Mouse (Mus musculus) liver, embryonic 13.5 days (tissue): ENCODE data around the gene Osbpl3. TPM values are rescaled to one million over a fixed set of nuclear protein-coding genes. Genes with fewer than 3 reads are reported as not detected.
A peak's percentile ranks its signal among the peaks of the same experiment; 100 is the strongest.

Experiments used
- ATAC-seq: fragments of 200-750 bp; cut with Nextera tagmentation; 2 replicates; pipeline ENCODE4 v1.8.0; 2017; ENCODE audit warnings: low read depth, mild to moderate bottlenecking, moderate number of reproducible peaks, moderate library complexity
- DNase-seq: peaks from one replicate; pipeline ENCODE4 v3.0.0; 2022
- H3K27ac ChIP-seq: fragments of 300-500 bp; sonication (generic); 2 replicates; pipeline ENCODE4 v1.5.1; 2015; ENCODE audit warnings: moderate library complexity, mild to moderate bottlenecking, inconsistent platforms
- H3K27me3 ChIP-seq: fragments of 300-500 bp; sonication (generic); 2 replicates; pipeline ENCODE4 v1.6.1; 2015; ENCODE audit warnings: mild to moderate bottlenecking, inconsistent platforms
- H3K36me3 ChIP-seq: fragments of 300-500 bp; sonication (generic); 2 replicates; pipeline ENCODE4 v1.6.1; 2015; ENCODE audit warnings: mild to moderate bottlenecking, inconsistent platforms
- H3K4me1 ChIP-seq: fragments of 300-500 bp; sonication (generic); replicated peaks from 2 replicates; pipeline ENCODE4 v1.6.1; 2015; ENCODE audit warnings: inconsistent platforms
- H3K4me2 ChIP-seq: fragments of 300-500 bp; sonication (generic); 2 replicates; pipeline ENCODE4 v1.6.1; 2015; ENCODE audit warnings: inconsistent platforms, mild to moderate bottlenecking, moderate library complexity
- H3K4me3 ChIP-seq: fragments of 300-500 bp; sonication (generic); replicated peaks from 2 replicates; pipeline ENCODE4 v1.5.1; 2015; ENCODE audit warnings: mild to moderate bottlenecking, inconsistent platforms
- H3K9ac ChIP-seq: fragments of 300-500 bp; sonication (generic); 2 replicates; pipeline ENCODE4 v1.6.1; 2015; ENCODE audit warnings: mild to moderate bottlenecking, inconsistent platforms
- H3K9me3 ChIP-seq: fragments of 300-500 bp; sonication (generic); replicated peaks from 2 replicates; pipeline ENCODE4 v1.6.1; 2016; ENCODE audit warnings: inconsistent platforms
- WGBS: fragments of 180-500 bp; shearing (Covaris S2); methylation state at CpG from one replicate; pipeline ENCODE4 v1.1.7; 2015; ENCODE audit not compliant: insufficient replicate concordance; 5-methylcytosine and 5-hydroxymethylcytosine counted together
- polyA plus RNA-seq: library from polyadenylated mRNA; unstranded; fragments of >200 nt; fragmentation: Nextera tagmentation; extraction: Ambion mirVana; gene quantifications from 2 replicates; pipeline ENCODE4 v1.2.1, GENCODE M21; 2015

The Osbpl3 gene
- polyA plus RNA-seq, 1 experiment from 2014 or later = 0.70 TPM

DNA sequence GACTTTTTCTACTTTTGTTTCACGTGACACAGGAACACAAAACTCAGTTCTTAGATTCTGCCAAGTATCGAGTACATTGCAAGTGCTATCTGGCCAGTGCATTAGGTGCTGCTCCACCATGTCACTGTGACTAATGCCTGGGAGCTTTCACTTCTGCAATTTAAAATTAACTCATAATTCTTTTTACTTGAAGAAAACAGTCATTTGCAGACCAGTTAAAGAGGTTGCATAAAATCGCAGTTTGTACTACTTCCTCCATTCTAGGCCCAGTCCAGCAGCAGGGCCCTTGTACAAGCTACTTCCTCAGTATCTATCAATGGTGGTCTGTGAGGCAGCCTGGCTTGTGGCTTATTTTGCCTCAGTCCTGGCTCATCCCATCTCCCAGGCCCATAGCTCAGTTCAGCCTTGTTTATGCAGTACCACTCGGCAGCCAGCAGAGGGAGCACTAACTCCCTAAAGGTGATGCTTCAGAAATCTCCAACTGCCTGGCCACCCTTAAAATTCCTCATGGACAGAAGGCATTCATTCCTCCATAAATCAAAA, 151.0 kb downstream of the Osbpl3 start:
- 47% methylated on average over 4 of the region's 4 CpGs for WGBS
- H3K27ac ChIP-seq = no peak overlapping the region
- no peak overlapping the region for H3K4me2 ChIP-seq
- no peak overlapping the region for H3K9ac ChIP-seq
- H3K4me3 ChIP-seq = no peak overlapping the region
- H3K27me3 ChIP-seq = no peaks in the 10 kb centered on the region
- DNase-seq (peak; percentile 22), ATAC-seq (no peak)
- H3K4me1 ChIP-seq = no peaks in the 10 kb centered on the region
- H3K9me3 ChIP-seq = no peaks in the 10 kb centered on the region
- no peaks in the 10 kb centered on the region for H3K36me3 ChIP-seq

DNA sequence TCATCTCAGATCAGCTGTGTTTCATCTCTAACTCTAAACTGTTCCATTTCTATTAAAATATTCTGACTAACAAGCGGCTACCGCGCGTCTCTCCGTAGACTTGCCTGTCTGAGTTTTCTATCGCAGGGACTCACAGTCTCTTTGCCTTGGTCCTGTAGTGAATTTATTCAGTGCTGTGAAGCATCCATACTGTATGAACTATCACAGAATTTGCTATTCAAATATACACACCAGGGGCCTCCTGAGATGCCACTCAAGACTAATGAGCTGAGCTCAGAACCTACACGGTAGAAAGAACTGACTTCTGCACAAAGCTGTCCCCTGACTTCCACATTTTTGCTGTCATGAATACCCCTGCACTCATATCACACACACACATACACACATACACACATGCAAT, 154.9 kb downstream of the Osbpl3 start:
- no peaks in the 10 kb centered on the region for H3K27me3 ChIP-seq
- H3K36me3 ChIP-seq = no peaks in the 10 kb centered on the region
- no peaks in the 10 kb centered on the region for H3K9me3 ChIP-seq
- H3K27ac ChIP-seq = no peak overlapping the region
- H3K4me2 ChIP-seq = no peak overlapping the region
- no peak for ATAC-seq
- no peak overlapping the region for H3K4me3 ChIP-seq
- H3K9ac ChIP-seq = no peak overlapping the region
- DNase-seq = no peak
- WGBS = 82% methylated on average over 7 of the region's 7 CpGs
- no peaks in the 10 kb centered on the region for H3K4me1 ChIP-seq

DNA sequence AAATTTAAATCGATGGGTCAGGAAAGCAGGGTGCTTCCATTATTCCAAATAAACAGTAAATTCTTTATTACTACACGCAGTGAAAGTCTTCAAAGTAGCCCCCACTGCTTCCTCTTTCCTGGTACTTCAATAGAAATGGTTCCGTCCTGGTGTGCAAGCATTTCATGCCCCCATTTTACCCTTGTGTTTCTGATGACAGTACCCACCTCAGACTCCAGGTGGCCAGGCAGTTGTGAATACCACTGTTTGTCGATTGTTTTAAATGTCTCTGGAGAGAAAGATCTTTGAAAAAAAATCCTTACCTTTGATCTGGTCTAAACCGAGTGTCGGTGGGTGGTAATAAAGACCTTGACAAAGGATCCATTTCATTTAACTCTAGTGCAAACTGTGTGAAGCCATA, 155.4 kb downstream of the Osbpl3 start:
- Histone ChIP-seq H3K36me3 (no peaks in the 10 kb centered on the region), H3K9ac (no peak overlapping the region), H3K4me2 (no peak overlapping the region), H3K9me3 (no peaks in the 10 kb centered on the region), H3K4me3 (no peak overlapping the region), H3K27me3 (no peaks in the 10 kb centered on the region), H3K27ac (no peak overlapping the region), H3K4me1 (no peaks in the 10 kb centered on the region)
- DNase-seq (no peak), ATAC-seq (no peak)
- 75% methylated on average over 6 of the region's 6 CpGs for WGBS

DNA sequence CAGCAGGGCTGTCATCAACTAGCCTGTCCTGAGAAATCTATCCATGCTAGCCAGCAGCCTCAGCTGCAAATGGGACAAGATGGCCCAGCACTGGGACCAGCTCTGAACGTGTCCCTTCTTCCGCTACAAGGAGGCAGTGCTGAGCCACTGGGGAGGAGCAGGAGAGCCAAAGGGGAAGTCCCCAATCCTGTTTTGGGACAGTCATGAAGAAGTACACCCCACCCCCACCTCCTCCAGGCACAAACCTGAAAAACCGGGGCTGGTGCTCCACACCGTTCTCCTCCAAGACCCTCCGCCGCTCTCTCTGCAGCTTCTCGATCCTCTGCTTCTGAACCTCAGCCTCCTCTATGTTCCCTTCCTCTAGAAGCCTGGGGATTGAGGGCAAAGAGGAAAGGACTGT, 156.9 kb downstream of the Osbpl3 start:
- no peaks in the 10 kb centered on the region for H3K27me3 ChIP-seq
- no peaks in the 10 kb centered on the region for H3K9me3 ChIP-seq
- no peak overlapping the region for H3K27ac ChIP-seq
- DNase-seq (no peak), ATAC-seq (no peak)
- WGBS = 67% methylated on average over 7 of the region's 7 CpGs
- no peak overlapping the region for H3K4me3 ChIP-seq
- H3K4me1 ChIP-seq = 0 out of 2 replicates have a peak, but pooled peaks cover 5% of the 10 kb centered on the region
- no peak overlapping the region for H3K4me2 ChIP-seq
- H3K9ac ChIP-seq = no peak overlapping the region
- H3K36me3 ChIP-seq = no peaks in the 10 kb centered on the region

DNA sequence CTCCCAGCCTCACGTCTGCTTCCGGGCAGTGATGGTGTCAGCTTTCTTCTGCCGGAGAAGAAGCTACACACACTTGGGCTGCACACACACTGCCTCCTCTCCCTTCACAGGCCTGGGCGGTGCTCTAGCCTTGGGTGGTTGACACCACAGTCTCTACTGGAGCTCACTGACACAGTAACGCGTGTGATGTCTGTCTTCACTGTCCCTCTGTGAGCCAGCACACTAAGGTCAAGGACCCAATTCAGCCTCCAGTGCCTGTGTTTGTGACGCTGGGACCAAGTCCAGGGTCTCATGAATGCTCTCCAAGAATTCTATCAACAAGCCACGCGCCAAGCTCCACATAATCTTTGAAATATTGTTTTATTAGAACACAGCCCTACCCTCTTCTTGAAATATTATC, 158.3 kb downstream of the Osbpl3 start:
- no peak overlapping the region for H3K4me2 ChIP-seq
- no peak overlapping the region for H3K9ac ChIP-seq
- no peaks in the 10 kb centered on the region for H3K36me3 ChIP-seq
- H3K9me3 ChIP-seq = no peaks in the 10 kb centered on the region
- H3K27ac ChIP-seq = no peak overlapping the region
- H3K27me3 ChIP-seq = no peaks in the 10 kb centered on the region
- ATAC-seq = no peak
- H3K4me3 ChIP-seq = no peak overlapping the region
- no peak for DNase-seq
- 73% methylated on average over 9 of the region's 9 CpGs for WGBS
- H3K4me1 ChIP-seq = 0 out of 2 replicates have a peak, but pooled peaks cover 5% of the 10 kb centered on the region

DNA sequence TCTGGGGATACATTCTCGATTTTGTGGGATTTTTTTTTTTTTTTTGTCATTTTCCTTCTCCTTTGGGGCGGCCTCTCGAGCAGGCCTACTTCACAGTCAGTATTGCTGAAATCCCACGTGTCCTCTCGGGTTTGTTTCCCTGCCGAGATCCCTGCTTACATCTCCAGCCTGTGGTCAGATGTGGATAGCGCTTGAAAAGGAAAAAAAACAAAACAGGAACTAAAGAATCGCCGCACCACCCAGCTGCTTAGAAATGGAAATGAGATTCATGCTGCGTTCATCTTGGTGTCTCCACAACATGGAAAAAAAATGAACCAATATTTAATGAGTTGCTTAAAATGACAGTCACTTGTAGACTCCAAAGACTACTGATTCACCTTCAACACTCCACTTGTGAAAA, 160.9 kb downstream of the Osbpl3 start:
- Histone ChIP-seq H3K27ac (no peak overlapping the region), H3K36me3 (no peaks in the 10 kb centered on the region), H3K4me1 (peaks cover 10% of the 10 kb centered on the region; the same call in 1 of the 2 replicates), H3K27me3 (no peaks in the 10 kb centered on the region), H3K4me3 (no peak overlapping the region), H3K9me3 (no peaks in the 10 kb centered on the region), H3K4me2 (no peak overlapping the region), H3K9ac (no peak overlapping the region)
- ATAC-seq = no peak
- no peak for DNase-seq
- WGBS = 49% methylated on average over 10 of the region's 10 CpGs

DNA sequence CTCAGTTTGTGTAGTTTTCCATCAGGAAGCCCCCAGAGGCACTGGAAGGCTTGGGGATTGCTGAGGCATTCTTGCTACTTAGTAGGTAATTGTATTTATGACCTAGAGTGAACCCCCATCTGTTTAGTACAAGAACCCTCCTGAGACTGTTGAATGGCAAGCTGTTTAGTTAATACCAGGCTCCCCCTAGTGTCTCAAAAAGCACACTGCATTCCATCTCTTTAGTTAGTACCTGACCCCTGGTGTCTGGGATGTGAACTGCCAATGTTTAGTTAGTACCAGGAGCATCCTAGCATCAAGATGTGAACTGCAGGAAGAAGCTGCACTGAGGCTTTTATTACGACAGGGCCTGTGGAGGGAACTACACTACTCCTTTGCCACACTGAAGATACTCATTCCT, 161.9 kb downstream of the Osbpl3 start:
- WGBS = 23% methylated on average over 1 of the region's 1 CpGs
- Histone ChIP-seq H3K4me1 (peaks cover 10% of the 10 kb centered on the region; the same call in 1 of the 2 replicates), H3K4me3 (no peak overlapping the region), H3K4me2 (no peak overlapping the region), H3K27me3 (no peaks in the 10 kb centered on the region), H3K36me3 (no peaks in the 10 kb centered on the region), H3K9me3 (no peaks in the 10 kb centered on the region), H3K27ac (no peak overlapping the region), H3K9ac (no peak overlapping the region)
- DNase-seq (peak; percentile 47), ATAC-seq (0 out of 2 replicates have a peak, but pooled peaks have one; percentile 39)

DNA sequence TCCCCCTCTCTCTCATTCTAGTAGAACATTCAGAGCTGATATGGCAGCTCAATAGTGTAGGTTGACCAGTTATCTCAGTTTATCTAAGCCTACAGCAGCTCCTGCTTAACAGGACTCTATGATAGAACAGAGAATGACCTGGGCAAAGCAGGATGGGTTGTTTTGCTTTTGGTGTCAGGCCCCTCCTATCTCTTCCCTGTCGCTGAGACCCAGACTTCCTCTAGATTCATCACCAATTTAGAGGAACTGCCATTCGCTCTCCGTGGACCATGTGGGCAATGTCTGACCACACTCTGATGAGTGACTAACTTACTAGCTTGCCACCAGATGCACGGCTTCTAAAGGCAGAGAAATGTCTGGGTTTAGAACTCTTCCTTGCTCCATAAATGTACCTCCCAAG, 164.4 kb downstream of the Osbpl3 start:
- H3K9ac ChIP-seq = no peak overlapping the region
- H3K4me2 ChIP-seq = no peak overlapping the region
- H3K4me3 ChIP-seq = no peak overlapping the region
- H3K27me3 ChIP-seq = no peaks in the 10 kb centered on the region
- WGBS = 21% methylated on average over 4 of the region's 4 CpGs
- no peak overlapping the region for H3K27ac ChIP-seq
- H3K4me1 ChIP-seq = peaks cover 10% of the 10 kb centered on the region; the same call in 1 of the 2 replicates
- H3K36me3 ChIP-seq = no peaks in the 10 kb centered on the region
- H3K9me3 ChIP-seq = no peaks in the 10 kb centered on the region
- DNase-seq (no peak), ATAC-seq (peak; percentile 41; the same call in 1 of the 2 replicates)

DNA sequence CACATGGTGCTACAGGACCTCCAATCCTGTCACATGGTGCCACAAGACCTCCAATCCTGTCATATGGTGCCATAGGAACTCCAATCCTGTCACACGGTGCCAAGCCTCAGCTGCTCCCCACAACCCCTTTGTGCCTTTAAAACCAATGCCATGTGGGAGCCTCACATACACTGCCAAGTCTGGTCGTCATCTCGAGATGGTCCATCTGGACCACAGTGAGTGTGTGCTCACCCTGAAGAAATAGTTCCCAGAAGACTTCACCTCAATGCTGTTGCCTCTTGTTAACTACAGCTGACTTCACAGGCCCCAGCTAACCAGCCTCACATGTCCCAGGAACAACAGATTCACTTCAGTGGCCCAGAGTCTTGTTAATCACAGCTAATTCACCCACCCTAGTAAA, 169.1 kb downstream of the Osbpl3 start:
- ATAC-seq = no peak
- no peaks in the 10 kb centered on the region for H3K36me3 ChIP-seq
- no peak for DNase-seq
- H3K4me3 ChIP-seq = no peak overlapping the region
- no peak overlapping the region for H3K27ac ChIP-seq
- no peak overlapping the region for H3K4me2 ChIP-seq
- WGBS = 74% methylated on average over 3 of the region's 3 CpGs
- peaks cover 4% of the 10 kb centered on the region; the same call in 1 of the 2 replicates for H3K4me1 ChIP-seq
- H3K27me3 ChIP-seq = no peaks in the 10 kb centered on the region
- H3K9me3 ChIP-seq = no peaks in the 10 kb centered on the region
- no peak overlapping the region for H3K9ac ChIP-seq

DNA sequence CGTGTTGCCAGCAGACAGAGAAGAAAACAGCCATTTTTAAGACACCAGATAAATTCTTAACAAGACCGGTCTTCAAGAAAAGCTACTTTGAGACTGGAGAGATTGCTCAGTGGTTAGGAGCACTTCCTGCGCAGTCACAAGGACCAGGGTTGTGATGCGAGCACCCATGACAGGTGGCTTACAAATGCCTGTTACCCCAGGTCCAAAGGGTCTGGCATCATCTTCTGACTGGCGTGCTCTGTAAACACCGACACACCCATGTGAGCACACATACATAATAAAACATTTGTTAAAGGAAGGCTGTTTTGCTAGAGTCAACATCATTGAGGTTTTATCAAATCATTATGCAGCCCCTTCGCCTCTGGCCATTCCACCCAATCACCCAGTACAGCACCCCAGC, 176.4 kb downstream of the Osbpl3 start:
- Histone ChIP-seq H3K4me2 (no peak overlapping the region), H3K9ac (no peak overlapping the region), H3K9me3 (no peaks in the 10 kb centered on the region), H3K27ac (no peak overlapping the region), H3K27me3 (peaks cover 3% of the 10 kb centered on the region; the same call in 1 of the 2 replicates), H3K4me3 (no peak overlapping the region), H3K36me3 (no peaks in the 10 kb centered on the region), H3K4me1 (no peaks in the 10 kb centered on the region)
- ATAC-seq (no peak), DNase-seq (no peak)
- WGBS = 72% methylated on average over 7 of the region's 7 CpGs

DNA sequence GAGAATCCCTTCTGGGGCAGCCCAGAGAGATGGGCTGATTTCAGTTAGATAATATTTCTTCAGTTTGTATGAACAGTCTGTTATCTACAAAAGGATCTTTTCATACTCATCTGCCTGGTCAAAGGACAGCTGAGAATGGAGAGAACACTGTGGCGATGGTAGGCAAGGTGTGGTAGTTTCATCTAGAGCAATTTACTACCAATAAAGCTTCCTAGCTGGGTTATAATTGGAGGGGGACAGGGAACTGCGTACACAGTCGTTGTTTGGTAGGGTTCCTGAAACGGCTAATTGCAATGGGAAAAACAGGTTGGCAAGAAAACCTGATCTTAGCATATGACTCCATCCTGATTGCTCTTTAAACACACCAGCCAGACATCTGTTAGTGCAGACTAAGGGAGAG, 182.1 kb downstream of the Osbpl3 start:
- Histone ChIP-seq H3K9me3 (no peaks in the 10 kb centered on the region), H3K4me3 (no peak overlapping the region), H3K9ac (no peak overlapping the region), H3K36me3 (no peaks in the 10 kb centered on the region), H3K27me3 (peaks cover 3% of the 10 kb centered on the region; the same call in 1 of the 2 replicates), H3K4me1 (no peaks in the 10 kb centered on the region), H3K4me2 (no peak overlapping the region), H3K27ac (no peak overlapping the region)
- DNase-seq = no peak
- 60% methylated on average over 4 of the region's 4 CpGs for WGBS
- no peak for ATAC-seq

DNA sequence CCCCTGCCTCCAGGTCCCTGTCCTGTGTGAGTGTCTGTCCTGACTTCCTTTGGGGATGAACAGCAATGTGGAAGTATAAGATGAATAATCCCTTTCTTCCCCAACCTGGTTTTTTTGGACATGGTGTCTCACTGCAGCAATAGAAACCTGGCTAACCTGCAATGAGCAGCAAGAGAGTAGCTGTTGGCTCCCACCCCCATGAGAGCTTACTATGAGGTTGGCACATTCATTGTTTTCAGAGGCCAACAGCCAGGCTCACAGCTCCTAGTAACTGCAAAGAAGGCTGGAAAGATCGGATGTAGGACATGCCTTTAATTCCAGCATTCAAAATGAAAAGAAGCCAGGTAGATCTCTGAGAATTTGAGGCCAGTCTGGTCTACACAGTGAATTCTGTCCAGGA, 182.6 kb downstream of the Osbpl3 start:
- Histone ChIP-seq H3K27me3 (peaks cover 3% of the 10 kb centered on the region; the same call in 1 of the 2 replicates), H3K4me3 (no peak overlapping the region), H3K9ac (no peak overlapping the region), H3K4me2 (no peak overlapping the region), H3K9me3 (no peaks in the 10 kb centered on the region), H3K27ac (no peak overlapping the region), H3K36me3 (no peaks in the 10 kb centered on the region), H3K4me1 (no peaks in the 10 kb centered on the region)
- no peak for ATAC-seq
- 53% methylated on average over 1 of the region's 1 CpGs for WGBS
- DNase-seq = no peak
